Mouse (Mus musculus): ENCODE results near the gene Pus3. TPM values are rescaled to one million over a fixed set of nuclear protein-coding genes. Genes with fewer than 3 reads are reported as not detected.
"Not testable (repeated sequence)": the region's sequence is repeated elsewhere in the genome, so short reads cannot be mapped to it uniquely, and the experiment has no call there.

Pus3 gene
- total RNA-seq, 2 experiments from 2014 or later: 12.2 to 14.0 TPM

DNA sequence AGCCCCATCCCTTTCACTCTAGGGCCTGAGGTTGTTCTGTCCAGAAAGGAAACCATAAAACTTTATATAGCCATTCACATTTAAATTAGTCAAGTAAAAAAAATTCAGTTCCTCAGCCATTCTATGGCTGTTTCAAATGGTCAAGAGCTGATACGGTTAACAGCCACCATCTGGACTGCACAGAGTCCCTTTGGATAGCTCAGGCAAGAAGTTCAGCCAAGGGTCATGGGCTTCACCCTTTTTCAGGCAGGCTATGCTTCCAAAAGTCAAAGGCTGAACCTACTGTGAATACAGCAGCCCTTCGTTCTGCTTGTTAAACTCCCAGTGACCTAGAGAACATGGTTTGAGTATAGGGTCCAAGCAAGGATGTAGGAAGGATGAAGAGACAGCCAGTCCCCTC is 13.7 kb upstream of the Pus3 start:
- no peak for ATAC-seq (ENCODE audit: poor library complexity, severe bottlenecking)

GRCm38 (mm10) chr9:35545704-35546103 is 12.7 kb upstream of the Pus3 start:
- no peak for ATAC-seq (ENCODE audit: poor library complexity, severe bottlenecking)

- peak; percentile 93 for ATAC-seq (ENCODE audit: poor library complexity, severe bottlenecking)
Observed at GRCm38 (mm10) chr9:35546745-35547144, 11.7 kb upstream of the Pus3 start.

GRCm38 (mm10) chr9:35548455-35548854 is 9.9 kb upstream of the Pus3 start:
- ATAC-seq (ENCODE audit: poor library complexity, severe bottlenecking): no peak

- no peak for ATAC-seq (ENCODE audit: poor library complexity, severe bottlenecking)
Observed at GRCm38 (mm10) chr9:35556494-35557102, 1.8 kb upstream of the Pus3 start.

- ATAC-seq (ENCODE audit: poor library complexity, severe bottlenecking): peak; percentile 99
Observed at GRCm38 (mm10) chr9:35559009-35559890, 855 bp downstream of the Pus3 start.

DNA sequence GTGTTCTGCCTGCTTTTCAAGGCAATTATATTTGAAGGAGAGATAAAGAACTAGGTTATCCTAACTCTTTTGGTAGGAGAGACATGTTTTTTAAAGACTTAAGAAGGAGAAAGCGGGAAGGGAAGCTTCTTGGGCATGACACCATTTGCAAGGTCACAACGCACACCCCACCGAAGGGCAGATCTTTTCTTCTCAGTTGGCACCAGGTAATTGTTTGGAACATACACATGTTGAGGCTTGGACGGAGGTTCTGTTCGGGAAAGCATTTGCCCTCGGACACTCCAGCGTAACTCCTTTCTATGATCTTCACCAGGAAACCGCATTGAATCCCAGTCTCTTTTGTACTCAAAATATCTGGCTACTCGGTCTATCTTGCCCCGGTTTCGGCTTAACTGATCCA is 2.7 kb downstream of the Pus3 start:
- ATAC-seq (ENCODE audit: poor library complexity, severe bottlenecking): no peak

DNA sequence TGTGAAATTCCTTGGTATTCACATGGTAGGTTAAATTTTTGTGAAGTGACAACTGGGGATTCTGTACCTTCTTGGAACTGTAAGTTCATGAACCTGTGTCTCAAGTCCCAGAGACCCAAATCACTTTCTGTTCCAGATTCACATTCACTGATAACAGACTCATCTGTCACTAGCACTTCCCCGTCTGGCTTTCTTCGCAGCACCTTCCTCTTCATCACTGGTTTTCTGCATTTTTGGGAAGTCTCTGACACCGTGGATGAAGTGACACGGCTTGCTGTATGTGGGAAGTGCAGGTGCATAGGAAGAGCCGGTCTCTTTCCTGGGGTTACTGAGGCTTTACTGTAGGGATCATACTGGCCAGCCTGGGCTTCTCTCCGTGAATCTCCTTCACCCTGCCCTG is 3.2 kb downstream of the Pus3 start:
- ATAC-seq (ENCODE audit: poor library complexity, severe bottlenecking): no peak

- no peak for ATAC-seq (ENCODE audit: poor library complexity, severe bottlenecking)
Observed at GRCm38 (mm10) chr9:35564536-35565240, 6.3 kb downstream of the Pus3 start.

- ATAC-seq (ENCODE audit: poor library complexity, severe bottlenecking): no peak
Observed at GRCm38 (mm10) chr9:35567995-35568394, 9.6 kb downstream of the Pus3 start.

DNA sequence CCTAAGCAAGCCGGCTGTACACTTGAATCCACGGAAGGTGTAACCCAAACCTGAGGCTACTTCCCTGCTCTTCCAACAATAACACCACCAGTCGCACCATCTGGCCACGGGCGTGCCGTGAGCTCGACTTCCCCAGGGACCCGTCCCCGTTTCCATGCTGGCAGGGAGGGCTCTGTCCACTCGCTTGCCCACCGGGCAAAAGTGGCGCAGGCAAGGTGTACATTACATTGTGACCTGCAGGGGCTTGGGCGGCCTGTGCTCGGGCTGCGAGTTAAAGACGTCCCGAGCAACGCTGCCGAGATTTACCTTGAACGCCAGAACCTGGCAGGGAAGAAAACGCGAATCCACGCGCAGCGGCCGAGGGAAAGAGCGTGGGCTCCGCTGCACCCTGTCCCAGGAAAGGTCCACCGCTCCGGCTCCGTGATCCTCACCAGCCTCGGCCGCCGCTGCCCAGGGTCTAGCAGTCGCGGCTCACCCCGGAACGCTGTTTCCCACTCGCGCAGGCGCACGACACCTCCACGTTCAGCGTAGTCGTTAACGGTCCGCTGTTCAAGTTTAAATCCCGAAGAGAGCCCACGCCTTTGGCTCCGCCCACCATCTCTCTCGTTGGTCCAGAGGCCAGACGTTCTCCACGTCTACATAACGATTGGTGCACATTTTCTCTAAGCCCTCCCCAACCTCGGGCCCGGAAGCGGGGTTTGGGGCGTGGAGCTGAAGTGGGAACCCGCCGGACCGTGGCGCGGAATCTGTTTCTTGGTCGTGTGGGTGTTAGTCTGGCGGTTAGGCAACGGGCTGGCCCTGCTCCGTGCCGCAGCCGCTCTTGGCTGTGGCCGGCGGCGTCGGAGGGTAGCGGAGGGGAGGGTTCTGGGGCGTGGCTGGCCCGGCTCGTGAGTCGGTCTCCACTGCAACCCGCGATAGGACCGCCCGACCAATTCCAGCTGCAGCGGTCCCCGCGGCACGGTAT is 11.5 kb downstream of the Pus3 start, which contains the start of the genes Pate2 and Hyls1:
Gene Pate2 (plus strand): TSS at position 714 of the 964 bp plus-strand sequence.
Gene Hyls1 (minus strand): TSS at position 828 of the 964 bp plus-strand sequence.
- ATAC-seq (ENCODE audit: poor library complexity, severe bottlenecking): peak; percentile 96

- ATAC-seq (ENCODE audit: poor library complexity, severe bottlenecking): no peak
Observed at GRCm38 (mm10) chr9:35570663-35571062, 12.3 kb downstream of the Pus3 start.

- no peak for ATAC-seq (ENCODE audit: poor library complexity, severe bottlenecking)
Observed at GRCm38 (mm10) chr9:35574416-35574815, 16.0 kb downstream of the Pus3 start.

DNA sequence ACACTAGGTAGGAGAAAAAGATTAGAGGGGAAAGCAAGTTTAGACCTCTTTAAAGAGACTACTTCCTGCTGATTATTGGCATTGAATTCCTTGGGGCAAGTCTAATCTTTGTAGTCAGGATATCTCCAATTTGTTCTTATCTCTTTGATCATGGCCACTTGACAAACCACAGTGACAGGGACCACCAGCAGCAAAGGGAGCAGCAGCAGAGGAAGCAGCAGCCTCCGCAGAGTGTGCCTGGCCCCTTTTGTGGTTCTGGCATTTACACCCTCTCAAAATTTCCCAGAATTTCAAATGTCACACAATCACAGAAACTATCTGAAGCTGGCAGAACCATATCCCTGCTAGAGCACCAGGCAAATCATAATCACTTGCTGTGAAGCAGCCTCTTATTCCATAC is 29.3 kb downstream of the Pus3 start:
- ATAC-seq (ENCODE audit: poor library complexity, severe bottlenecking): no peak

GRCm38 (mm10) chr9:35592903-35593302 is 34.5 kb downstream of the Pus3 start:
- ATAC-seq (ENCODE audit: poor library complexity, severe bottlenecking): no peak

- no peak for ATAC-seq (ENCODE audit: poor library complexity, severe bottlenecking)
Observed at GRCm38 (mm10) chr9:35607647-35608405, 49.4 kb downstream of the Pus3 start.

GRCm38 (mm10) chr9:35611841-35612240 is 53.4 kb downstream of the Pus3 start, which contains the start of gene Pate4:
Gene Pate4 (minus strand): TSS chr9:35611941.
- no peak for ATAC-seq (ENCODE audit: poor library complexity, severe bottlenecking)

GRCm38 (mm10) chr9:35614005-35614404 is 55.6 kb downstream of the Pus3 start:
- ATAC-seq (ENCODE audit: poor library complexity, severe bottlenecking): no peak

GRCm38 (mm10) chr9:35616784-35617183 is 58.4 kb downstream of the Pus3 start:
- not testable (repeated sequence) for ATAC-seq (ENCODE audit: poor library complexity, severe bottlenecking)

All from megakaryocyte, adult 5-6 weeks (primary cell).